Mouse (Mus musculus): ENCODE data around the gene Mesd. TPM values are rescaled to one million over a fixed set of nuclear protein-coding genes. Genes with fewer than 3 reads are reported as not detected.

Gene Mesd
- polyA plus RNA-seq, 2 experiments = 39.8 to 79.5 TPM

DNA sequence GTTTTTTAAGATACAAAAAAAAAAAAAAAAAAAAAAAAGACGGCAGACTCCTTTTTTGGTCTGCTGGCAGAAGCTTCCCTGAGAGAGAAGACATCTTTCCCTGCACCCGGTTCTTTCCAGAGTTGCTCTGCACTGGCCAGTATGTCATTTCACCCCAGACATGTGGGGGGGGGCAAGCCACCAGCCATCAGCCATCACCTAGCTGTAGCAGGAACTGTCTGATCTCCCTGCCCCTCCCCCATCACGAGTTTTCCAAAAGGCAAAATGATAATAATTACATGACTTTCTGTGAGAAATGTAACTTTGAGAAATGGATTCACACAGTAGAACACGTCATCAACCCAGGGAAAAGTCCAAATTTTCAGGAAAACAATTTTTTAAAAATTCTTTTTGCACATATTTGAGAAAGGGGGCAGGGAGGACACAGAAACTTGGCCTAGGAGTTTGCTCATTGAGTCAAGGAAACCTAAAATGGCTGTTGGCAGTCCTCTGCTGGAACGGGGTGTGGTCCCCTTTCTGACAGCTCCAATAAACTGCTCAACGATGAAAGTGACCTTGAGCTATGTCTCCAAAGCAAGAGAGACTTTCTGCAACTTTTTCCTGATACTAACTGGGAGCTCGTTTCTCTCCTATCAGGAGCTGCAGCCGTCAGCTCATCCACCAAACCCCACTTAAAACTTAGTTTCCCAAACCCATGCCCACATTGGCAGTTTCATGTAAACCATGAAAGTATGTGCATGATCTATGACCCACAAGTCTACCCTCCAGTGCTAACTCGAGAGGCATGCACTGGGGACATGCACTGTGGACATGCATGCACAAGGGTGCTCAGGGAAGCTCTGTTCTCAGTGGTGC is 27.7 kb upstream of the Mesd start:
- Histone ChIP-seq H3K4me2 (replicated peaks; ENCODE audit: low read depth, low read length, severe bottlenecking) (no peak overlapping the region), H3K27me3 (ENCODE audit: control insufficient read depth, insufficient read depth, low read length) (no peaks in the 10 kb centered on the region)
- WGBS = 67% methylated on average over 9 of the region's 9 CpGs

DNA sequence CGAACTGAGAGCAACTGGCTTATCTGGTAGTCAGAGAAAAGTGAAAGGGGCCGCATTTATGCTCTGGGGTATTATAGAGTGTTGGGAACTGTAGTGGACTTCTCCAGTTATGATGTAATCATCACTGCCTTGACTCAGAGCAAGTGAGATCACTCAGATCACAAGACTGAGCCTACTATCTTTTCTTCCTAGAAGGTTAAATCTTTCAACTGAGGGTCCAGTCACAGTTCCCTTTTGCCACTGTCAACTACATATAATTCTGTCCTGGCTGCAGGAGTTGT is 27.1 kb upstream of the Mesd start:
- no peak overlapping the region for H3K4me2 ChIP-seq (replicated peaks; ENCODE audit: low read depth, low read length, severe bottlenecking)
- H3K36me3 ChIP-seq (ENCODE audit: control insufficient read depth, insufficient read depth, low read length) = no peaks in the 10 kb centered on the region
- H3K27ac ChIP-seq (replicated peaks; ENCODE audit: low read depth, low read length) = no peak overlapping the region
- DNase-seq (ENCODE audit: low spot score) (no peak), ATAC-seq (ENCODE audit: low FRiP score, low read depth) (no peak)
- no peaks in the 10 kb centered on the region for H3K9me3 ChIP-seq (ENCODE audit: control insufficient read depth, low read length)
- H3K4me1 ChIP-seq (ENCODE audit: control insufficient read depth, insufficient read depth, low read length) = no peaks in the 10 kb centered on the region
- no peaks in the 10 kb centered on the region for H3K27me3 ChIP-seq (ENCODE audit: control insufficient read depth, insufficient read depth, low read length)
- 88% methylated on average over 2 of the region's 2 CpGs for WGBS
- H3K4me3 ChIP-seq (replicated peaks; ENCODE audit: low read length) = no peak overlapping the region
- H3K9ac ChIP-seq (ENCODE audit: low read depth, low read length, severe bottlenecking) = no peak overlapping the region
- TF ChIP-seq POLR2A (IDR thresholded peaks at IDR 0.05; ENCODE audit: borderline replicate concordance, extremely low read depth, insufficient read depth, insufficient read length) = no peak

More for the DNA sequence above, 27.7 kb upstream of the Mesd start:
- no peak overlapping the region for H3K9ac ChIP-seq (ENCODE audit: low read depth, low read length, severe bottlenecking)
- no peak for TF ChIP-seq POLR2A (IDR thresholded peaks at IDR 0.05; ENCODE audit: borderline replicate concordance, extremely low read depth, insufficient read depth, insufficient read length)
- H3K9me3 ChIP-seq (ENCODE audit: control insufficient read depth, low read length) = no peaks in the 10 kb centered on the region
- H3K27ac ChIP-seq (replicated peaks; ENCODE audit: low read depth, low read length) = no peak overlapping the region
- no peak for ATAC-seq (ENCODE audit: low FRiP score, low read depth)
- H3K36me3 ChIP-seq (ENCODE audit: control insufficient read depth, insufficient read depth, low read length) = no peaks in the 10 kb centered on the region
- DNase-seq (ENCODE audit: low spot score) = no peak
- H3K4me3 ChIP-seq (replicated peaks; ENCODE audit: low read length) = no peak overlapping the region
- no peaks in the 10 kb centered on the region; the same call in 1 of the 2 replicates for H3K4me1 ChIP-seq (ENCODE audit: control insufficient read depth, insufficient read depth, low read length)

DNA sequence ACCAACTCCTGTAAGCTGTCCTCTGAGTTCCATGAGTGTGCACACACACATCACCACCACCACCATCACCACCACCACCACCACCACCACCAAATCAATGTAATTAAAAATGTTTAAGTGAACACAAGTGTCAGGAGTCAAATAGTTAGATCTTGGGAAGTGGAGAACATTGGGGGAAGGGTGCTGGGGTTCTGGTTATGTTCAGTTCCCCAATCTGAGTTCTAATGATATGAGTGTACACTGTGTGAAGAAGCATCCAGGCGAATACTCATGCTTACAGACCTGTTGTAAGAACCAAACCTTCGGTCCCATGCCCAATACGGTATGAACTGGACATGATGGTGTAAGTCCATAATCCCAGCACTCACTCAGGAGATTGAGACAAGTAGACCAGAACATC is 26.3 kb upstream of the Mesd start:
- Histone ChIP-seq H3K27ac (replicated peaks; ENCODE audit: low read depth, low read length) (no peak overlapping the region), H3K27me3 (ENCODE audit: control insufficient read depth, insufficient read depth, low read length) (no peaks in the 10 kb centered on the region), H3K9me3 (ENCODE audit: control insufficient read depth, low read length) (no peaks in the 10 kb centered on the region), H3K4me3 (replicated peaks; ENCODE audit: low read length) (no peak overlapping the region), H3K36me3 (ENCODE audit: control insufficient read depth, insufficient read depth, low read length) (no peaks in the 10 kb centered on the region), H3K4me2 (replicated peaks; ENCODE audit: low read depth, low read length, severe bottlenecking) (no peak overlapping the region), H3K9ac (ENCODE audit: low read depth, low read length, severe bottlenecking) (no peak overlapping the region), H3K4me1 (ENCODE audit: control insufficient read depth, insufficient read depth, low read length) (no peaks in the 10 kb centered on the region)
- DNase-seq (ENCODE audit: low spot score) (no peak), ATAC-seq (ENCODE audit: low FRiP score, low read depth) (no peak)
- WGBS = 93% methylated on average over 3 of the region's 3 CpGs
- no peak for TF ChIP-seq POLR2A (IDR thresholded peaks at IDR 0.05; ENCODE audit: borderline replicate concordance, extremely low read depth, insufficient read depth, insufficient read length)

DNA sequence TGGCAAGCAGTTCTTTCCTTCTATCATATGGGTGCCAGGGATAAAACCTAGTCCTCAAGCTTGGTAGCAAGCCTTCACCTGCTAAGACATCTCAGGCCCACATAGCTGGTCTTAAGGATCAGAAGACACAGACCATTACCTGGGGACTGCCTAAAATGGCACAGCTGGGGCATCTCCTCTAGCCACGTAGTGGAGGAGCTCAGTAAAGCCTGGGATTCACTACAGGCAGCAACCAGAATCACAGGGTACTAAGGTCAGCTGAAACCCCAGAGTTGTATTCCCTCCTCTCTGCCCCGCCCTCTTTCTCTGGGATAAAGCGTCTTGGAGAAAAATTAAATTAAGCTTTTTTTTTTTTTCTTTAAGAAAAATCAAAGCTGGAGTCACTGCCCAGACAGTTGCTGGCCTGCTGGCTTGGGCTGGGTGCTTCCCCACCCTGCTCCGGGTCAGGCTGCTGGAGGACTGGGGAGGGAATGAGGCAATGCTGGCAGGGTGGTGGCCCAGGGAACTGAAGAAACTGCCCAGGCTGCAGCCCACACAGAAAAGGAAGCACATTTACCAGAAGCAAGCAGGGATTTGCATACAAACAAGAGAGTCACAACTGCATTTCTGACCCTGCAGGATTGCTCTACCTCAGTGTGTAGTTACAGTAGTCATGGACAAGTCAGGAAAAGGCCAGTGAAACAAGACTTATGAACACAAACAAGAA is 24.7 kb upstream of the Mesd start:
- Histone ChIP-seq H3K27ac (replicated peaks; ENCODE audit: low read depth, low read length) (no peak overlapping the region), H3K27me3 (ENCODE audit: control insufficient read depth, insufficient read depth, low read length) (no peaks in the 10 kb centered on the region), H3K4me3 (replicated peaks; ENCODE audit: low read length) (no peak overlapping the region), H3K4me2 (replicated peaks; ENCODE audit: low read depth, low read length, severe bottlenecking) (no peak overlapping the region), H3K4me1 (ENCODE audit: control insufficient read depth, insufficient read depth, low read length) (no peaks in the 10 kb centered on the region), H3K9ac (ENCODE audit: low read depth, low read length, severe bottlenecking) (no peak overlapping the region), H3K36me3 (ENCODE audit: control insufficient read depth, insufficient read depth, low read length) (no peaks in the 10 kb centered on the region), H3K9me3 (ENCODE audit: control insufficient read depth, low read length) (no peaks in the 10 kb centered on the region)
- 55% methylated on average over 4 of the region's 4 CpGs for WGBS
- DNase-seq (ENCODE audit: low spot score) (no peak), ATAC-seq (ENCODE audit: low FRiP score, low read depth) (no peak)
- no peak for TF ChIP-seq POLR2A (IDR thresholded peaks at IDR 0.05; ENCODE audit: borderline replicate concordance, extremely low read depth, insufficient read depth, insufficient read length)

DNA sequence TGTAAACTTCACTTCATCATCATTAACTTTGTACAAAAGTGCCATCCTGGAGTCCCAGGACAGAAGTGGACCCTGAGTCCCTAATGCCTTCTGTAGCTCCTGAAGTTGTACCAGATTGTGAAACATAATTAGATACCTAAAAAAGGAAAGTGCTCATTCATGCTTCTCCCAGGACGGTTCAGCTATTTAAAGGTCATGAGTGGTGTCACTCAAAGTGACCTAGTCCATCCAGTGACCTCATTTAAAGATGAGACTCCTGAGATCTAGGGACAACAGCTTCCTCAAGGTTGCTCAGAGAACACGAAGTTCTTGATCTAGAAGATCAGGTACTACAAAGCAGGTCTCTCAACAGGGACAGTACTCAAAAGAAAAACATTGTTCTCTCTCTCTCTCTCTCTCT is 20.7 kb upstream of the Mesd start:
- Histone ChIP-seq H3K27ac (replicated peaks; ENCODE audit: low read depth, low read length) (no peak overlapping the region), H3K4me2 (replicated peaks; ENCODE audit: low read depth, low read length, severe bottlenecking) (no peak overlapping the region), H3K36me3 (ENCODE audit: control insufficient read depth, insufficient read depth, low read length) (no peaks in the 10 kb centered on the region), H3K4me1 (ENCODE audit: control insufficient read depth, insufficient read depth, low read length) (no peaks in the 10 kb centered on the region), H3K9me3 (ENCODE audit: control insufficient read depth, low read length) (no peaks in the 10 kb centered on the region), H3K4me3 (replicated peaks; ENCODE audit: low read length) (no peak overlapping the region), H3K9ac (ENCODE audit: low read depth, low read length, severe bottlenecking) (no peak overlapping the region), H3K27me3 (ENCODE audit: control insufficient read depth, insufficient read depth, low read length) (no peaks in the 10 kb centered on the region)
- no peak for TF ChIP-seq POLR2A (IDR thresholded peaks at IDR 0.05; ENCODE audit: borderline replicate concordance, extremely low read depth, insufficient read depth, insufficient read length)
- WGBS = 65% methylated on average over 2 of the region's 2 CpGs
- DNase-seq (ENCODE audit: low spot score) = no peak
- no peak for ATAC-seq (ENCODE audit: low FRiP score, low read depth)
